Comparison of ENCODE assay signal across 11 mouse cellular contexts in the genomic region with DNA sequence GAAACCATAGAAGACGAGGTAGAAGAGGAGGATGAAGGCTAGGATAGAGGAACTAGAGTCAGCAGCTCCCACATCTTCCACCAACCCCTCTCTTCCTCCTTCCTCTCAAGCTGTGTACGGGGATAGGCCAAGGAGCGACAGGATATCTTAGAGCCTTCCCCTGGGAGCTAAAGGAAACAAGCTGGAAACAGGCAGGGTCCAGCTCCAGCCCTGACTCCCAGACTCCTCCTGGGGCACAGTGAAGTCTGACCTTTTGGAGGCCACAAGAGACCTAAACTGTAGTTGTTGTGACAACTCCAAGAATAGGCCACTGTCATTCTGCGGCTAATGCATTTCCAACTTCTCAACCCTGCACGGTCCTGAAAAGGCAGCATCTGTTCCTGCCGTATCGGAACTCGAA. TPM values are rescaled to one million over a fixed set of nuclear protein-coding genes. Genes with fewer than 3 reads are reported as not detected.
DNase-seq lines count a peak whose midpoint lies in the region; ATAC-seq and TF ChIP-seq lines count a peak whose summit lies in the region.
"Had no signal": no experiment of that assay in that cellular context is flagged by ENCODE, and none has a peak within 500 bp of the region (broad histone marks: within the 10 kb centered on the region; RNA-seq: fewer than 3 reads in every experiment).

No protein-coding gene starts in this region.

- 76% methylated on average over 8 of the region's 8 CpGs for WGBS in kidney, adult 2 months
- 63% methylated on average over 8 of the region's 8 CpGs for WGBS in kidney, embryonic 16.5 days
- 81% methylated on average over 8 of the region's 8 CpGs for WGBS in forebrain, embryonic 15.5 days
- WGBS in heart, embryonic 16.5 days = 71% methylated on average over 8 of the region's 8 CpGs
- 73% methylated on average over 8 of the region's 8 CpGs for WGBS in liver, embryonic 14.5 days (ENCODE audit: insufficient replicate concordance)

- no peak for ATAC-seq in kidney, embryonic 16.5 days (ENCODE audit: low FRiP score, low TSS enrichment)
- ATAC-seq in forebrain, embryonic 15.5 days (replicated peaks) = no peak
- ATAC-seq in heart, embryonic 16.5 days (replicated peaks; ENCODE audit: extremely low read depth, insufficient read depth, low FRiP score) = no peak
- no peak for ATAC-seq in liver, embryonic 14.5 days (ENCODE audit: insufficient read depth)

- H3K27ac ChIP-seq in kidney, adult 2 months (ENCODE audit: insufficient read depth, low read depth, low read length) = peak overlapping the region; percentile 7; the same call in 1 of the 2 replicates
- no peak overlapping the region for H3K27ac ChIP-seq in kidney, embryonic 16.5 days (ENCODE audit: low read length)
- H3K27ac ChIP-seq in forebrain, embryonic 15.5 days (replicated peaks) = no peak overlapping the region
- H3K27ac ChIP-seq in heart, embryonic 16.5 days (ENCODE audit: low read length) = no peak overlapping the region; the same call in 1 of the 2 replicates
- H3K27ac ChIP-seq in liver, embryonic 14.5 days = no peak overlapping the region
- H3K27ac ChIP-seq: embryonic facial prominence, embryonic 12.5 days had no signal

- no peak overlapping the region for H3K4me3 ChIP-seq in kidney, adult 2 months (ENCODE audit: insufficient read depth, low read depth, low read length)
- H3K4me3 ChIP-seq in kidney, embryonic 16.5 days (ENCODE audit: low read length) = no peak overlapping the region
- peak overlapping the region; percentile 60; the same call in 1 of the 2 replicates for H3K4me3 ChIP-seq in forebrain, embryonic 15.5 days
- H3K4me3 ChIP-seq in heart, embryonic 16.5 days (ENCODE audit: low read length) = no peak overlapping the region
- peak overlapping the region; percentile 69 to 71; a peak in 3 of 4 replicates for H3K4me3 ChIP-seq in liver, embryonic 14.5 days (ENCODE audit: insufficient read depth in 1 of 2, low read depth in 2 of 2, low read length in 2 of 2)
- H3K4me3 ChIP-seq: embryonic facial prominence, embryonic 12.5 days had no signal

- peaks cover 2% of the 10 kb centered on the region; the same call in 1 of the 2 replicates for H3K4me1 ChIP-seq in kidney, adult 2 months (ENCODE audit: control insufficient read depth, insufficient read depth, low read length)
- H3K4me1 ChIP-seq in kidney, embryonic 16.5 days (ENCODE audit: insufficient read depth, low read length) = peaks cover 36% of the 10 kb centered on the region
- H3K4me1 ChIP-seq in forebrain, embryonic 15.5 days = peaks cover 31% of the 10 kb centered on the region
- peaks cover 36% of the 10 kb centered on the region for H3K4me1 ChIP-seq in heart, embryonic 16.5 days (ENCODE audit: control insufficient read depth, insufficient read depth, low read length)
- peaks cover 50 to 70% of the 10 kb centered on the region in 2 experiments for H3K4me1 ChIP-seq in liver, embryonic 14.5 days (replicated peaks; ENCODE audit: control insufficient read depth in 2 of 2, insufficient read depth in 2 of 2, low read length in 1 of 2)

- no peak for TF ChIP-seq EP300 in liver, embryonic 14.5 days (IDR thresholded peaks at IDR 0.05; ENCODE audit: low read depth)

- no peak overlapping the region for H3K9ac ChIP-seq in kidney, embryonic 16.5 days (replicated peaks; ENCODE audit: low read length)
- H3K9ac ChIP-seq in forebrain, embryonic 15.5 days (replicated peaks) = no peak overlapping the region
- H3K9ac ChIP-seq in heart, embryonic 16.5 days (ENCODE audit: low read length) = no peak overlapping the region
- no peak overlapping the region; the same call in 1 of the 2 replicates for H3K9ac ChIP-seq in liver, embryonic 14.5 days (replicated peaks)
- H3K9ac ChIP-seq: embryonic facial prominence, embryonic 12.5 days had no signal

- peaks cover 2% of the 10 kb centered on the region; the same call in 1 of the 2 replicates for H3K27me3 ChIP-seq in kidney, adult 2 months (replicated peaks; ENCODE audit: control insufficient read depth, insufficient read depth, low read length)
- peaks cover 9% of the 10 kb centered on the region for H3K27me3 ChIP-seq in kidney, embryonic 16.5 days (ENCODE audit: insufficient read depth, low read length)
- no peaks in the 10 kb centered on the region for H3K27me3 ChIP-seq in forebrain, embryonic 15.5 days
- no peaks in the 10 kb centered on the region for H3K27me3 ChIP-seq in heart, embryonic 16.5 days (ENCODE audit: control insufficient read depth, insufficient read depth, low read length)
- no peaks in the 10 kb centered on the region for H3K27me3 ChIP-seq in liver, embryonic 14.5 days (ENCODE audit: control insufficient read depth, insufficient read depth, low read length)

- H3K4me2 ChIP-seq in kidney, embryonic 16.5 days (replicated peaks; ENCODE audit: low read depth, low read length) = no peak overlapping the region
- peak overlapping the region; percentile 90 for H3K4me2 ChIP-seq in forebrain, embryonic 15.5 days (replicated peaks)
- H3K4me2 ChIP-seq in heart, embryonic 16.5 days (ENCODE audit: low read depth, low read length) = peak overlapping the region; percentile 86; the same call in 1 of the 2 replicates
- peak overlapping the region; percentile 98 for H3K4me2 ChIP-seq in liver, embryonic 14.5 days (ENCODE audit: low read depth)

- no peaks in the 10 kb centered on the region for H3K9me3 ChIP-seq in kidney, embryonic 16.5 days (ENCODE audit: low read length)
- H3K9me3 ChIP-seq in forebrain, embryonic 15.5 days = no peaks in the 10 kb centered on the region
- no peaks in the 10 kb centered on the region for H3K9me3 ChIP-seq in heart, embryonic 16.5 days (replicated peaks; ENCODE audit: control insufficient read depth, low read length)
- no peaks in the 10 kb centered on the region for H3K9me3 ChIP-seq in liver, embryonic 14.5 days (ENCODE audit: control insufficient read depth, low read length)
- H3K9me3 ChIP-seq: embryonic facial prominence, embryonic 12.5 days had no signal

- no peak for TF ChIP-seq CTCF in kidney, adult 2 months (conservative IDR thresholded peaks at IDR 0.05; ENCODE audit: insufficient read depth, insufficient read length, low read depth, low read length)
- TF ChIP-seq CTCF in liver, embryonic 14.5 days (IDR thresholded peaks at IDR 0.05; ENCODE audit: low read depth) = no peak

- peak; percentile 50 for DNase-seq in kidney, adult 2 months
- DNase-seq in liver, embryonic 14.5 days (ENCODE audit: low read depth in 3 of 3, low spot score in 3 of 3) = no peak
- DNase-seq in adrenal gland, adult 2 months = no peak
- DNase-seq in thymus, postnatal 4 days = no peak
- no peak for DNase-seq in spleen, postnatal 10 days (ENCODE audit: low spot score in 2 of 2)
- DNase-seq: adrenal gland, postnatal 10 days had no signal

- TF ChIP-seq POLR2A in kidney, adult 2 months (IDR thresholded peaks at IDR 0.05; ENCODE audit: low read depth, low read length) = no peak

- no peaks in the 10 kb centered on the region for H3K36me3 ChIP-seq in kidney, adult 2 months (ENCODE audit: control insufficient read depth, insufficient read depth, low read length)
- H3K36me3 ChIP-seq in kidney, embryonic 16.5 days (ENCODE audit: insufficient read depth, low read length) = no peaks in the 10 kb centered on the region
- no peaks in the 10 kb centered on the region; the same call in 1 of the 2 replicates for H3K36me3 ChIP-seq in forebrain, embryonic 15.5 days
- no peaks in the 10 kb centered on the region for H3K36me3 ChIP-seq in heart, embryonic 16.5 days (ENCODE audit: control insufficient read depth, insufficient read depth)
- H3K36me3 ChIP-seq in liver, embryonic 14.5 days (replicated peaks; ENCODE audit: control insufficient read depth, insufficient read depth, low read depth) = peaks cover 9% of the 10 kb centered on the region
- H3K36me3 ChIP-seq: embryonic facial prominence, embryonic 12.5 days had no signal

RNA-seq across cellular contexts. Expression of a gene that starts 2.2 kb away (rescaled TPM):
- polyA plus RNA-seq in kidney, adult 2 months (2012; rRNA removed) = 20.0 and 22.5 TPM in 2 replicates
- polyA plus RNA-seq in kidney, embryonic 16.5 days (2015; fragmentation: Nextera tagmentation; extraction: Ambion mirVana) = 12.3 and 14.3 TPM in 2 replicates
- 22.2 and 25.9 TPM in 2 replicates for polyA plus RNA-seq in forebrain, embryonic 15.5 days (2015; fragmentation: Nextera tagmentation; extraction: Ambion mirVana)
- polyA plus RNA-seq in heart, embryonic 16.5 days (2015; fragmentation: Nextera tagmentation; extraction: Ambion mirVana) = 22.3 and 25.6 TPM in 2 replicates
- 20.6 and 25.2 TPM in 2 replicates for polyA plus RNA-seq in liver, embryonic 14.5 days (2012; rRNA removed)
- polyA plus RNA-seq in liver, embryonic 14.5 days (2014; fragmentation: Nextera tagmentation; extraction: Ambion mirVana) = 21.3 and 29.8 TPM in 2 replicates
- total RNA-seq in adrenal gland, adult 2 months (2021) = 10 to 100 TPM; 34.9 to 40.2 TPM
- polyA plus RNA-seq in adrenal gland, adult 2 months (2012; rRNA removed) = 28.3 and 31.5 TPM in 2 replicates

RNA-seq across cellular contexts. Expression of a gene that starts 14.2 kb away (rescaled TPM):
- polyA plus RNA-seq in kidney, adult 2 months (2012; rRNA removed) = 0.42 and 0.48 TPM in 2 replicates
- 0.17 TPM in 1 of 2 replicates, not detected in the other for polyA plus RNA-seq in kidney, embryonic 16.5 days (2015; fragmentation: Nextera tagmentation; extraction: Ambion mirVana)
- polyA plus RNA-seq in forebrain, embryonic 15.5 days (2015; fragmentation: Nextera tagmentation; extraction: Ambion mirVana) = not detected in 2 replicates
- polyA plus RNA-seq in heart, embryonic 16.5 days (2015; fragmentation: Nextera tagmentation; extraction: Ambion mirVana) = 0.20 TPM in 1 of 2 replicates, not detected in the other
- polyA plus RNA-seq in liver, embryonic 14.5 days (2012; rRNA removed) = 21.4 and 23.5 TPM in 2 replicates
- polyA plus RNA-seq in liver, embryonic 14.5 days (2014; fragmentation: Nextera tagmentation; extraction: Ambion mirVana) = 28.4 and 33.2 TPM in 2 replicates
- total RNA-seq in adrenal gland, adult 2 months (2021) = not detected
- polyA plus RNA-seq in adrenal gland, adult 2 months (2012; rRNA removed) = not detected in 2 replicates
- total RNA-seq: left cerebral cortex, postnatal 36 days had no signal
- polyA plus RNA-seq: embryonic facial prominence, embryonic 12.5 days had no signal

RNA-seq across cellular contexts. Expression of a gene that starts 18.3 kb away (rescaled TPM):
- 16.7 and 18.8 TPM in 2 replicates for polyA plus RNA-seq in kidney, adult 2 months (2012; rRNA removed)
- polyA plus RNA-seq in kidney, embryonic 16.5 days (2015; fragmentation: Nextera tagmentation; extraction: Ambion mirVana) = 21.3 and 24.1 TPM in 2 replicates
- polyA plus RNA-seq in forebrain, embryonic 15.5 days (2015; fragmentation: Nextera tagmentation; extraction: Ambion mirVana) = 22.9 and 25.2 TPM in 2 replicates
- polyA plus RNA-seq in heart, embryonic 16.5 days (2015; fragmentation: Nextera tagmentation; extraction: Ambion mirVana) = 13.0 and 13.8 TPM in 2 replicates
- 3.7 and 5.1 TPM in 2 replicates for polyA plus RNA-seq in liver, embryonic 14.5 days (2012; rRNA removed)
- polyA plus RNA-seq in liver, embryonic 14.5 days (2014; fragmentation: Nextera tagmentation; extraction: Ambion mirVana) = 10.0 and 10.4 TPM in 2 replicates
- 10 to 100 TPM in 1 of 2 experiments, 1 to 10 TPM in 1; 6.1 to 11.9 TPM for total RNA-seq in adrenal gland, adult 2 months (2021)
- 2.1 and 3.2 TPM in 2 replicates for polyA plus RNA-seq in adrenal gland, adult 2 months (2012; rRNA removed)

RNA-seq across cellular contexts. Expression of a gene that starts 23.4 kb away (rescaled TPM):
- polyA plus RNA-seq in kidney, adult 2 months (2012; rRNA removed) = 48.5 and 55.0 TPM in 2 replicates
- polyA plus RNA-seq in kidney, embryonic 16.5 days (2015; fragmentation: Nextera tagmentation; extraction: Ambion mirVana) = 191 and 205 TPM in 2 replicates
- polyA plus RNA-seq in forebrain, embryonic 15.5 days (2015; fragmentation: Nextera tagmentation; extraction: Ambion mirVana) = 112 and 115 TPM in 2 replicates
- 79.1 and 87.0 TPM in 2 replicates for polyA plus RNA-seq in heart, embryonic 16.5 days (2015; fragmentation: Nextera tagmentation; extraction: Ambion mirVana)
- polyA plus RNA-seq in liver, embryonic 14.5 days (2012; rRNA removed) = 68.7 and 76.7 TPM in 2 replicates
- 61.2 and 66.4 TPM in 2 replicates for polyA plus RNA-seq in liver, embryonic 14.5 days (2014; fragmentation: Nextera tagmentation; extraction: Ambion mirVana)
- total RNA-seq in adrenal gland, adult 2 months (2021) = 10 to 100 TPM; 59.6 to 67.5 TPM
- 78.9 and 85.0 TPM in 2 replicates for polyA plus RNA-seq in adrenal gland, adult 2 months (2012; rRNA removed)

RNA-seq across cellular contexts. Expression of a gene that starts 23.5 kb away (rescaled TPM):
- polyA plus RNA-seq in kidney, adult 2 months (2012; rRNA removed) = 19.8 and 20.7 TPM in 2 replicates
- 29.3 and 30.3 TPM in 2 replicates for polyA plus RNA-seq in kidney, embryonic 16.5 days (2015; fragmentation: Nextera tagmentation; extraction: Ambion mirVana)
- polyA plus RNA-seq in forebrain, embryonic 15.5 days (2015; fragmentation: Nextera tagmentation; extraction: Ambion mirVana) = 26.3 and 27.2 TPM in 2 replicates
- polyA plus RNA-seq in heart, embryonic 16.5 days (2015; fragmentation: Nextera tagmentation; extraction: Ambion mirVana) = 15.1 and 16.5 TPM in 2 replicates
- polyA plus RNA-seq in liver, embryonic 14.5 days (2012; rRNA removed) = 10.8 and 12.7 TPM in 2 replicates
- 14.8 and 16.1 TPM in 2 replicates for polyA plus RNA-seq in liver, embryonic 14.5 days (2014; fragmentation: Nextera tagmentation; extraction: Ambion mirVana)
- total RNA-seq in adrenal gland, adult 2 months (2021) = 10 to 100 TPM in 1 of 2 experiments, 1 to 10 TPM in 1; 8.4 to 12.0 TPM
- polyA plus RNA-seq in adrenal gland, adult 2 months (2012; rRNA removed) = 14.8 and 16.1 TPM in 2 replicates

Comparison
In these comparisons a context has a peak if more than half of its experiments do, and no peak if none do; other contexts are left out.
1. H3K4me3 ChIP-seq: peak in forebrain, embryonic 15.5 days (single experiment) and liver, embryonic 14.5 days (2 of 2); none in kidney, adult 2 months (single experiment), kidney, embryonic 16.5 days (single experiment) and heart, embryonic 16.5 days (single experiment).
2. RNA of a gene that starts 14.2 kb away (polyA plus RNA-seq): 21.4 to 33.2 TPM in liver, embryonic 14.5 days; 0.42 to 0.48 TPM in kidney, adult 2 months, 0.20 TPM in heart, embryonic 16.5 days, 0.17 TPM in kidney, embryonic 16.5 days, not detected in adrenal gland, adult 2 months and not detected in forebrain, embryonic 15.5 days; every median in the first group is over 10 times any median in the second.